Comparison of ENCODE assay signal across 16 mouse cellular contexts in the genomic region with DNA sequence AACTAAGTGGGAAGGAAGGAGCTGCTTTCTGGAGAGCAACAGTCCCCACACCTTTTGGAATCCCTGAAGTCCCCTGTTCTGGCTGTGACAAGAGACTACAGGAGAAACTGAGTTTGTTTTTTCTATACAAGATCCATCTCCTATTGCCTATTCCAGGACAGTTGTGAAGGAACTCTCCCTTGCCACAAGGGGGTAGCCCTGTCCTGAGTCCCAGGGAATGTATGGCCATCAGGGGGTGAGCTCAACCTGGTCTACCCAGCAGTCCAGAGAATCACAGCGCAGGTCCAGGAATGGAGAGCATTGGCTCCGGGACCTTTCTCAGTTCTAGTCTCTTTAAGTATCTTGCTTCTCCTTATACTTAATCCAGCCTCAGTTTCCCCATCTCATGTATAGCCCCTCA. TPM values are rescaled to one million over a fixed set of nuclear protein-coding genes. Genes with fewer than 3 reads are reported as not detected.
DNase-seq lines count a peak whose midpoint lies in the region; TF ChIP-seq lines count a peak whose summit lies in the region.
"Had no signal": no experiment of that assay in that cellular context is flagged by ENCODE, and none has a peak within 500 bp of the region (broad histone marks: within the 10 kb centered on the region; RNA-seq: fewer than 3 reads in every experiment).

No protein-coding gene starts in this region.

- H3K9ac ChIP-seq in CH12.LX (ENCODE audit: insufficient read depth, low read depth) (no peak overlapping the region), MEL (ENCODE audit: control insufficient read depth, low read depth, low read length, poor library complexity, severe bottlenecking) (no peak overlapping the region)
- H3K9ac ChIP-seq: forebrain, embryonic 13.5 days; heart, embryonic 13.5 days had no signal

- no peak for TF ChIP-seq POLR2A in CH12.LX (IDR thresholded peaks at IDR 0.05; ENCODE audit: low read depth, low read length)
- TF ChIP-seq POLR2A in MEL (IDR thresholded peaks at IDR 0.05; ENCODE audit: control insufficient read depth in 1 of 2, insufficient read depth in 1 of 2, low read depth in 1 of 2, low read length in 2 of 2, poor library complexity in 1 of 2), result no peak

- peak; percentile 27 for TF ChIP-seq CTCF in layer of hippocampus, adult 2 months (conservative IDR thresholded peaks at IDR 0.05)
- TF ChIP-seq CTCF in CH12.LX (conservative IDR thresholded peaks at IDR 0.05 in 1 of 2, IDR thresholded peaks at IDR 0.05 in 1 of 2; ENCODE audit: low read depth in 2 of 2, low read length in 2 of 2) (peak in 1 of 2 experiments; percentile 41; a peak in 2 of 4 replicates), MEL (IDR thresholded peaks at IDR 0.05 in 2 of 3, conservative IDR thresholded peaks at IDR 0.05 in 1 of 3; ENCODE audit: control insufficient read depth in 1 of 3, insufficient read depth in 1 of 3, low read depth in 2 of 3, low read length in 3 of 3, poor library complexity in 1 of 3, severe bottlenecking in 1 of 3) (peak; percentile 11 to 28 (median 12); a peak in 4 of 6 replicates)

- H3K27ac ChIP-seq in layer of hippocampus, adult 2 months, result no peak overlapping the region
- H3K27ac ChIP-seq in CH12.LX (ENCODE audit: insufficient read depth, low read depth), result no peak overlapping the region
- no peak overlapping the region for H3K27ac ChIP-seq in MEL (ENCODE audit: control insufficient read depth, low read depth, low read length)
- H3K27ac ChIP-seq: forebrain, embryonic 13.5 days; heart, embryonic 13.5 days had no signal

- H3K9me3 ChIP-seq in CH12.LX (replicated peaks; ENCODE audit: low read length) (no peaks in the 10 kb centered on the region), MEL (replicated peaks; ENCODE audit: insufficient read depth, low read length) (no peaks in the 10 kb centered on the region)
- H3K9me3 ChIP-seq: forebrain, embryonic 13.5 days; heart, embryonic 13.5 days had no signal

- intact Hi-C loops in left cerebral cortex, postnatal 4 days (cut with DNase I), result no loop called here

- peaks cover 3 to 19% of the 10 kb centered on the region in 2 experiments; a peak in 2 of 4 replicates for H3K4me1 ChIP-seq in CH12.LX (ENCODE audit: control insufficient read depth in 1 of 2, insufficient read depth in 2 of 2)
- peaks cover 0 to 11% of the 10 kb centered on the region in 2 experiments; a peak in 3 of 4 replicates for H3K4me1 ChIP-seq in MEL (ENCODE audit: control insufficient read depth in 1 of 2, insufficient read depth in 2 of 2, low read length in 2 of 2)

- dilution Hi-C loops in CH12.LX (cut with MboI; ENCODE audit: extremely low pct_ligation_motif_present, extremely low pct_unique_long_range_greater_than_20kb, low sequenced_read_pairs), result no loop called here

- peak; percentile 3 for TF ChIP-seq RAD21 in CH12.LX (IDR thresholded peaks at IDR 0.05; ENCODE audit: low read depth, low read length)
- TF ChIP-seq RAD21 in MEL (IDR thresholded peaks at IDR 0.05; ENCODE audit: low read depth, low read length), result peak; percentile 21

- no peaks in the 10 kb centered on the region for H3K36me3 ChIP-seq in CH12.LX (replicated peaks in 1 of 2; ENCODE audit: control insufficient read depth in 1 of 2, insufficient read depth in 1 of 2, low read length in 1 of 2)
- H3K36me3 ChIP-seq in MEL (ENCODE audit: control insufficient read depth in 1 of 2, insufficient read depth in 2 of 2, low read length in 2 of 2), result peaks cover 0 to 14% of the 10 kb centered on the region in 2 experiments; a peak in 2 of 4 replicates
- H3K36me3 ChIP-seq: heart, embryonic 13.5 days had no signal

- in situ Hi-C loops in CH12.LX (cut with MboI; ENCODE audit: low pct_ligation_motif_present, low pct_unique_long_range_greater_than_20kb, low sequenced_read_pairs), result no loop called here

- H3K4me3 ChIP-seq in layer of hippocampus, adult 2 months, result no peak overlapping the region
- H3K4me3 ChIP-seq in CH12.LX (replicated peaks in 1 of 3; ENCODE audit: low read depth in 2 of 3, low read length in 2 of 3, poor library complexity in 1 of 3), result no peak overlapping the region
- H3K4me3 ChIP-seq in MEL (ENCODE audit: control insufficient read depth in 1 of 2, insufficient read depth in 1 of 2, low read depth in 2 of 2, low read length in 2 of 2), result no peak overlapping the region
- H3K4me3 ChIP-seq: forebrain, embryonic 13.5 days; heart, embryonic 13.5 days had no signal

- TF ChIP-seq EP300 in CH12.LX (IDR thresholded peaks at IDR 0.05; ENCODE audit: low read length) (no peak), MEL (IDR thresholded peaks at IDR 0.05; ENCODE audit: low read depth in 1 of 2, low read length in 2 of 2) (no peak)

- H3K27me3 ChIP-seq in CH12.LX (replicated peaks) (peaks cover 14% of the 10 kb centered on the region), MEL (ENCODE audit: control insufficient read depth in 1 of 2, insufficient read depth in 2 of 2, low read length in 2 of 2) (no peaks in the 10 kb centered on the region; a peak in 2 of 4 replicates)

- DNase-seq in layer of hippocampus, adult 2 months (ENCODE audit: low spot score in 2 of 2), result no peak
- no peak for DNase-seq in layer of hippocampus, postnatal 36 days
- DNase-seq in CH12.LX (ENCODE audit: extremely low read depth) (no peak), MEL (ENCODE audit: low read depth, low spot score) (no peak)
- peak; percentile 20 for DNase-seq in embryo, embryonic 11 days
- no peak for DNase-seq in left cerebral cortex, postnatal 4 days
- no peak for DNase-seq in thymus, postnatal 25 days
- DNase-seq: adrenal gland, postnatal 25 days; cerebellum, adult 8-10 months; lung, postnatal 14 days; right cerebral cortex, postnatal 25 days; thymus, adult 18-20 months had no signal

- H3K79me2 ChIP-seq in CH12.LX (replicated peaks; ENCODE audit: control insufficient read depth, extremely low read depth, insufficient read depth, poor library complexity, severe bottlenecking) (peaks cover 2% of the 10 kb centered on the region), MEL (ENCODE audit: control insufficient read depth, insufficient read depth, low read length, poor library complexity) (peaks cover 7% of the 10 kb centered on the region)

- no peak overlapping the region for H3K4me2 ChIP-seq in CH12.LX (ENCODE audit: insufficient read depth, low read depth, poor library complexity, severe bottlenecking)
- H3K4me2 ChIP-seq: forebrain, embryonic 13.5 days; heart, embryonic 13.5 days had no signal

TF ChIP-seq in CH12.LX, 34 proteins besides CTCF, POLR2A, EP300 and RAD21 (continues in another document):
- no peak for TF ChIP-seq NRF1 (IDR thresholded peaks at IDR 0.05; ENCODE audit: low read depth, low read length)
- no peak for TF ChIP-seq CHD1 (IDR thresholded peaks at IDR 0.05; ENCODE audit: low read depth, low read length)

TF ChIP-seq in MEL, 35 proteins besides CTCF, POLR2A, EP300 and RAD21 (continues in another document):
- TF ChIP-seq SMC3 (IDR thresholded peaks at IDR 0.05; ENCODE audit: low read depth, low read length), result peak; percentile 32; the same call in 1 of the 2 replicates

RNA-seq across cellular contexts. Expression of gene Arf1, which starts 4.7 kb away (rescaled TPM):
- 100 to 1,000 TPM; 498 to 523 TPM for total RNA-seq in layer of hippocampus, adult 2 months (2021)
- total RNA-seq in layer of hippocampus, postnatal 36 days (2021), result 100 to 1,000 TPM; 489 to 533 TPM
- total RNA-seq in CH12.LX (2012; rRNA removed), result 509 and 590 TPM in 2 replicates
- 475 and 498 TPM in 2 replicates for total RNA-seq in CH12.LX (2014; rRNA removed)
- 680 and 733 TPM in 2 replicates for polyA plus RNA-seq in CH12.LX (2012; ENCODE audit: insufficient read length, low read depth)
- total RNA-seq in MEL (2012; rRNA removed), result 541 and 555 TPM in 2 replicates
- 100 to 1,000 TPM in 1 of 2 experiments, not detected in 1; 617 TPM for polyA plus RNA-seq in MEL (2012; ENCODE audit: insufficient read depth in 1 of 2, insufficient read length in 2 of 2, low read depth in 1 of 2, low replicate concordance in 2 of 2, missing spikeins in 1 of 2)
- total RNA-seq in left cerebral cortex, postnatal 4 days (2021), result 100 to 1,000 TPM; 389 TPM

RNA-seq across cellular contexts. Expression of gene 2310033P09Rik, which starts 24.7 kb away (rescaled TPM):
- 10 to 100 TPM; 21.6 to 22.3 TPM for total RNA-seq in layer of hippocampus, adult 2 months (2021)
- total RNA-seq in layer of hippocampus, postnatal 36 days (2021), result 10 to 100 TPM; 24.0 to 25.2 TPM
- total RNA-seq in CH12.LX (2012; rRNA removed) (15.3 and 18.2 TPM in 2 replicates), CH12.LX (2014; rRNA removed) (7.9 and 8.6 TPM in 2 replicates), MEL (2012; rRNA removed) (29.7 and 35.5 TPM in 2 replicates)
- polyA plus RNA-seq in CH12.LX (2012; ENCODE audit: insufficient read length, low read depth) (44.1 and 50.2 TPM in 2 replicates), MEL (2012; ENCODE audit: insufficient read depth in 1 of 2, insufficient read length in 2 of 2, low read depth in 1 of 2, low replicate concordance in 2 of 2, missing spikeins in 1 of 2) (10 to 100 TPM in 1 of 2 experiments, not detected in 1; 59.8 TPM)
- 10 to 100 TPM; 15.5 to 18.6 TPM for total RNA-seq in left cerebral cortex, postnatal 4 days (2021)

RNA-seq across cellular contexts. Expression of gene Mrpl55, which starts 30.5 kb away (rescaled TPM):
- total RNA-seq in layer of hippocampus, adult 2 months (2021), result 10 to 100 TPM; 37.3 to 39.3 TPM
- total RNA-seq in layer of hippocampus, postnatal 36 days (2021), result 10 to 100 TPM; 33.2 to 38.3 TPM
- total RNA-seq in CH12.LX (2012; rRNA removed) (74.4 and 80.4 TPM in 2 replicates), CH12.LX (2014; rRNA removed) (81.1 and 92.9 TPM in 2 replicates), MEL (2012; rRNA removed) (75.0 and 75.5 TPM in 2 replicates)
- polyA plus RNA-seq in CH12.LX (2012; ENCODE audit: insufficient read length, low read depth) (72.0 and 88.2 TPM in 2 replicates), MEL (2012; ENCODE audit: insufficient read depth in 1 of 2, insufficient read length in 2 of 2, low read depth in 1 of 2, low replicate concordance in 2 of 2, missing spikeins in 1 of 2) (10 to 100 TPM in 1 of 2 experiments, not detected in 1; 68.5 TPM)
- 10 to 100 TPM; 28.8 to 33.5 TPM for total RNA-seq in left cerebral cortex, postnatal 4 days (2021)

RNA-seq across cellular contexts. Expression of gene Guk1, which starts 40.8 kb away (rescaled TPM):
- 100 to 1,000 TPM; 134 to 136 TPM for total RNA-seq in layer of hippocampus, adult 2 months (2021)
- total RNA-seq in layer of hippocampus, postnatal 36 days (2021), result 100 to 1,000 TPM; 127 to 155 TPM
- 148 and 149 TPM in 2 replicates for total RNA-seq in CH12.LX (2012; rRNA removed)
- total RNA-seq in CH12.LX (2014; rRNA removed), result 130 and 148 TPM in 2 replicates
- 111 and 139 TPM in 2 replicates for polyA plus RNA-seq in CH12.LX (2012; ENCODE audit: insufficient read length, low read depth)
- 249 and 295 TPM in 2 replicates for total RNA-seq in MEL (2012; rRNA removed)
- polyA plus RNA-seq in MEL (2012; ENCODE audit: insufficient read depth in 1 of 2, insufficient read length in 2 of 2, low read depth in 1 of 2, low replicate concordance in 2 of 2, missing spikeins in 1 of 2), result 100 to 1,000 TPM in 1 of 2 experiments, not detected in 1; 215 TPM
- total RNA-seq in left cerebral cortex, postnatal 4 days (2021), result 100 to 1,000 TPM in 1 of 2 experiments, 10 to 100 TPM in 1; 93.9 to 107 TPM

RNA-seq across cellular contexts. Expression of gene Gjc2, which starts 49.8 kb away (rescaled TPM):
- total RNA-seq in layer of hippocampus, adult 2 months (2021), result 10 to 100 TPM; 10.2 to 10.8 TPM
- total RNA-seq in layer of hippocampus, postnatal 36 days (2021), result 10 to 100 TPM; 15.7 to 16.9 TPM
- 0.08 TPM in 1 of 2 replicates, not detected in the other for total RNA-seq in CH12.LX (2012; rRNA removed)
- 0.13 TPM in 1 of 2 replicates, not detected in the other for total RNA-seq in CH12.LX (2014; rRNA removed)
- not detected in 2 replicates for polyA plus RNA-seq in CH12.LX (2012; ENCODE audit: insufficient read length, low read depth)
- 0.08 TPM in 1 of 2 replicates, not detected in the other for total RNA-seq in MEL (2012; rRNA removed)
- under 1 TPM in 1 of 2 experiments, not detected in 1; 0.07 TPM for polyA plus RNA-seq in MEL (2012; ENCODE audit: insufficient read depth in 1 of 2, insufficient read length in 2 of 2, low read depth in 1 of 2, low replicate concordance in 2 of 2, missing spikeins in 1 of 2)
- total RNA-seq in left cerebral cortex, postnatal 4 days (2021), result under 1 TPM; 0.86 to 0.89 TPM
- total RNA-seq: hematopoietic stem cell, adult 5-6 weeks had no signal
- polyA plus RNA-seq: forebrain, embryonic 13.5 days; neural tube, embryonic 11.5 days had no signal
